21 mouse cellular contexts compared by ENCODE assay signal in genomic region chr5:90858429-90858828, GRCm38 (mm10). TPM values are rescaled to one million over a fixed set of nuclear protein-coding genes. Genes with fewer than 3 reads are reported as not detected.
"Had no signal": no experiment of that assay in that cellular context is flagged by ENCODE, and none has a peak within 500 bp of the region (broad histone marks: within the 10 kb centered on the region; RNA-seq: fewer than 3 reads in every experiment).

No protein-coding gene starts in this region.

- H3K4me3 ChIP-seq: neural tube, embryonic 12.5 days; neural tube, embryonic 13.5 days; neural tube, embryonic 15.5 days; stomach, embryonic 15.5 days had no signal

- H3K9me3 ChIP-seq: neural tube, embryonic 12.5 days; neural tube, embryonic 13.5 days; neural tube, embryonic 15.5 days; stomach, embryonic 15.5 days had no signal

- H3K4me1 ChIP-seq: neural tube, embryonic 12.5 days; neural tube, embryonic 13.5 days; neural tube, embryonic 15.5 days; stomach, embryonic 15.5 days had no signal

- H3K27ac ChIP-seq: neural tube, embryonic 12.5 days; neural tube, embryonic 13.5 days; neural tube, embryonic 15.5 days; stomach, embryonic 15.5 days; stomach, postnatal 0 days had no signal

- H3K4me2 ChIP-seq: neural tube, embryonic 12.5 days; neural tube, embryonic 13.5 days; neural tube, embryonic 15.5 days; stomach, embryonic 15.5 days had no signal

- H3K36me3 ChIP-seq: neural tube, embryonic 12.5 days; neural tube, embryonic 13.5 days; neural tube, embryonic 15.5 days; stomach, embryonic 15.5 days had no signal

- H3K9ac ChIP-seq: neural tube, embryonic 12.5 days; neural tube, embryonic 13.5 days; neural tube, embryonic 15.5 days; stomach, embryonic 15.5 days had no signal

- H3K27me3 ChIP-seq: neural tube, embryonic 12.5 days; neural tube, embryonic 13.5 days; neural tube, embryonic 15.5 days; stomach, embryonic 15.5 days had no signal

- DNase-seq: retina, postnatal 1 day; right cerebral cortex, adult 18-20 months; right cerebral cortex, postnatal 14 days; right cerebral cortex, postnatal 25 days; right cerebral cortex, postnatal 4 days; spleen, adult 18-20 months; thymus, adult 18-20 months; thymus, adult 2 months; thymus, postnatal 14 days; thymus, postnatal 25 days; thymus, postnatal 36 days; thymus, postnatal 4 days had no signal

RNA-seq across cellular contexts. Expression of gene Cxcl1, which starts 32.6 kb away (rescaled TPM):
- polyA plus RNA-seq: neural tube, embryonic 12.5 days; neural tube, embryonic 13.5 days; neural tube, embryonic 14.5 days had no signal

RNA-seq across cellular contexts. Expression of gene Cxcl2, which starts 45.2 kb away (rescaled TPM):
- polyA plus RNA-seq: neural tube, embryonic 12.5 days; neural tube, embryonic 13.5 days; neural tube, embryonic 14.5 days; neural tube, embryonic 15.5 days; stomach, embryonic 14.5 days; stomach, embryonic 15.5 days; stomach, embryonic 16.5 days; testis, adult 2 months had no signal
